ENCODE assay signal across 1 mouse cellular context in genomic region chr7:80269751-80270255, GRCm38 (mm10).
TF ChIP-seq lines count a peak whose summit lies in the region.

No protein-coding gene starts in this region.

TF ChIP-seq in CH12.LX, 34 proteins besides CTCF, POLR2A, EP300 and RAD21:
- no peak for TF ChIP-seq GABPA (IDR thresholded peaks at IDR 0.05; ENCODE audit: insufficient replicate concordance, low read depth, low read length)
- TF ChIP-seq SIN3A (IDR thresholded peaks at IDR 0.05; ENCODE audit: low read length) = no peak; the same call in 1 of the 2 replicates
- TF ChIP-seq MAFK (IDR thresholded peaks at IDR 0.05; ENCODE audit: insufficient replicate concordance, low read length) = no peak
- TF ChIP-seq KAT2A (IDR thresholded peaks at IDR 0.05; ENCODE audit: insufficient replicate concordance, low read length) = no peak
- no peak for TF ChIP-seq NELFE (IDR thresholded peaks at IDR 0.05; ENCODE audit: low read depth, low read length)
- no peak for TF ChIP-seq ELF1 (IDR thresholded peaks at IDR 0.05; ENCODE audit: low read depth, low read length)
